Mouse (Mus musculus) heart, postnatal 0 days (tissue): Measurements from ENCODE around the gene Olfr12. TPM values are rescaled to one million over a fixed set of nuclear protein-coding genes. Genes with fewer than 3 reads are reported as not detected.

ENCODE experiments used
- ATAC-seq: fragments of 200-750 bp; cut with Nextera tagmentation; 2 replicates; pipeline ENCODE4 v1.8.0; 2017; ENCODE audit warnings: low read depth, moderate number of reproducible peaks, moderate library complexity; ENCODE audit not compliant: insufficient read depth
- DNase-seq: peaks from one replicate; pipeline ENCODE4 v3.0.0-alpha.2; 2016; ENCODE audit warnings: low spot score
- H3K27ac ChIP-seq: fragments of 300-500 bp; sonication (generic); 2 replicates; pipeline ENCODE4 v1.5.1; 2014; ENCODE audit warnings: low read depth, mild to moderate bottlenecking
- H3K27me3 ChIP-seq: fragments of 300-500 bp; sonication (generic); 2 replicates; pipeline ENCODE4 v1.6.1; 2014; ENCODE audit warnings: low read length, mixed read lengths; ENCODE audit not compliant: control insufficient read depth, insufficient read depth
- H3K36me3 ChIP-seq: fragments of 300-500 bp; sonication (generic); replicated peaks from 2 replicates; pipeline ENCODE4 v1.6.1; 2014; ENCODE audit warnings: low read length, mixed read lengths; ENCODE audit not compliant: control insufficient read depth, insufficient read depth
- H3K4me1 ChIP-seq: fragments of 300-500 bp; sonication (generic); 2 replicates; pipeline ENCODE4 v1.6.1; 2014; ENCODE audit warnings: antibody characterized with exemption; ENCODE audit not compliant: control insufficient read depth, insufficient read depth
- H3K4me2 ChIP-seq: fragments of 300-500 bp; sonication (generic); 2 replicates; pipeline ENCODE4 v1.6.1; 2014; ENCODE audit warnings: low read depth, mild to moderate bottlenecking, low read length, moderate library complexity
- H3K4me3 ChIP-seq: fragments of 300-500 bp; sonication (generic); 2 replicates; pipeline ENCODE4 v1.5.1; 2014; ENCODE audit warnings: low read depth, low read length
- H3K9ac ChIP-seq: fragments of 300-500 bp; sonication (generic); replicated peaks from 2 replicates; pipeline ENCODE4 v1.6.1; 2014; ENCODE audit warnings: low read depth, low read length, mixed read lengths
- H3K9me3 ChIP-seq: fragments of 300-500 bp; sonication (generic); replicated peaks from 2 replicates; pipeline ENCODE4 v1.6.1; 2016; ENCODE audit warnings: low read length; ENCODE audit not compliant: control insufficient read depth
- CTCF ChIP-seq: IDR thresholded peaks from 2 replicates; pipeline ENCODE4 v1.5.1; 2016; ENCODE audit warnings: antibody characterized with exemption, control low read depth, low read depth
- EP300 ChIP-seq: IDR thresholded peaks from 2 replicates; pipeline ENCODE4 v1.6.1; 2016; ENCODE audit warnings: antibody characterized with exemption, low read depth
- WGBS: fragments of 180-500 bp; shearing (Covaris S2); extraction: QIAGEN DNeasy Blood & Tissue Kit; methylation state at CpG from one replicate; pipeline ENCODE4 v1.1.7; 2014; 5-methylcytosine and 5-hydroxymethylcytosine counted together
- polyA plus RNA-seq: library from polyadenylated mRNA; unstranded; fragments of >200 nt; fragmentation: Nextera tagmentation; extraction: Ambion mirVana; gene quantifications from 2 replicates; pipeline ENCODE4 v1.2.1, GENCODE M21; 2015
- total RNA-seq: library from RNA; depleted of rRNA; stranded (reverse); fragments of >200 nt; gene quantifications from 2 replicates; pipeline ENCODE4 v1.2.3, GENCODE M21; 2014; ENCODE audit warnings: low replicate concordance; rRNA removed

Gene Olfr12
- total and polyA plus RNA-seq, 2 experiments from 2014 or later = not detected

GRCm38 (mm10) chr1:92654676-92655075 is 37.1 kb downstream of the Olfr12 start:
- TF ChIP-seq CTCF (no peak), EP300 (no peak)
- Histone ChIP-seq H3K9me3 (no peaks in the 10 kb centered on the region), H3K9ac (no peak overlapping the region), H3K4me3 (no peak overlapping the region), H3K36me3 (no peaks in the 10 kb centered on the region), H3K4me2 (no peak overlapping the region), H3K4me1 (no peaks in the 10 kb centered on the region), H3K27ac (no peak overlapping the region), H3K27me3 (no peaks in the 10 kb centered on the region)
- no peak for DNase-seq
- 42% methylated on average over 2 of the region's 2 CpGs for WGBS
- ATAC-seq = no peak

- Histone ChIP-seq H3K36me3 (no peaks in the 10 kb centered on the region), H3K4me2 (no peak overlapping the region), H3K27ac (no peak overlapping the region), H3K9me3 (no peaks in the 10 kb centered on the region), H3K4me3 (no peak overlapping the region), H3K9ac (no peak overlapping the region), H3K4me1 (no peaks in the 10 kb centered on the region), H3K27me3 (no peaks in the 10 kb centered on the region)
- no peak for ATAC-seq
- DNase-seq = no peak
- no peak for TF ChIP-seq EP300
- TF ChIP-seq CTCF = no peak
- WGBS = 68% methylated on average over 11 of the region's 11 CpGs
Observed at GRCm38 (mm10) chr1:92657025-92657820, 39.6 kb downstream of the Olfr12 start.

- no peak for ATAC-seq
- H3K4me2 ChIP-seq = no peak overlapping the region
- no peaks in the 10 kb centered on the region for H3K4me1 ChIP-seq
- no peak overlapping the region for H3K9ac ChIP-seq
- H3K36me3 ChIP-seq = no peaks in the 10 kb centered on the region
- no peaks in the 10 kb centered on the region for H3K9me3 ChIP-seq
- 39% methylated on average over 5 of the region's 5 CpGs for WGBS
- no peak overlapping the region for H3K4me3 ChIP-seq
- H3K27me3 ChIP-seq = 0 out of 2 replicates have a peak, but pooled peaks cover 4% of the 10 kb centered on the region
- DNase-seq = no peak
- H3K27ac ChIP-seq = no peak overlapping the region
- no peak for TF ChIP-seq EP300
- no peak for TF ChIP-seq CTCF
Observed at GRCm38 (mm10) chr1:92659392-92659791, 41.8 kb downstream of the Olfr12 start.

- 49% methylated on average over 6 of the region's 6 CpGs for WGBS
- Histone ChIP-seq H3K4me2 (no peak overlapping the region), H3K4me1 (no peaks in the 10 kb centered on the region), H3K27ac (no peak overlapping the region), H3K36me3 (no peaks in the 10 kb centered on the region), H3K9me3 (no peaks in the 10 kb centered on the region), H3K27me3 (0 out of 2 replicates have a peak, but pooled peaks cover 4% of the 10 kb centered on the region), H3K9ac (no peak overlapping the region), H3K4me3 (no peak overlapping the region)
- ATAC-seq = no peak
- no peak for TF ChIP-seq CTCF
- TF ChIP-seq EP300 = no peak
- no peak for DNase-seq
Observed at GRCm38 (mm10) chr1:92667106-92667505, 49.5 kb downstream of the Olfr12 start.

GRCm38 (mm10) chr1:92669430-92669829 is 51.8 kb downstream of the Olfr12 start:
- no peak for ATAC-seq
- no peak overlapping the region for H3K9ac ChIP-seq
- WGBS = 80% methylated on average over 3 of the region's 3 CpGs

GRCm38 (mm10) chr1:92671326-92671725 is 53.7 kb downstream of the Olfr12 start:
- no peak overlapping the region for H3K9ac ChIP-seq
- H3K36me3 ChIP-seq = no peaks in the 10 kb centered on the region
- no peak overlapping the region for H3K4me3 ChIP-seq
- H3K4me1 ChIP-seq = peaks cover 4% of the 10 kb centered on the region; the same call in 1 of the 2 replicates
- no peak overlapping the region for H3K4me2 ChIP-seq
- H3K9me3 ChIP-seq = no peaks in the 10 kb centered on the region
- no peak for DNase-seq
- ATAC-seq = no peak
- WGBS = 71% methylated on average over 4 of the region's 4 CpGs
- TF ChIP-seq EP300 = no peak
- TF ChIP-seq CTCF = no peak
- no peaks in the 10 kb centered on the region for H3K27me3 ChIP-seq
- H3K27ac ChIP-seq = no peak overlapping the region

More at GRCm38 (mm10) chr1:92669430-92669829, 51.8 kb downstream of the Olfr12 start:
- TF ChIP-seq EP300 (no peak), CTCF (no peak)
- Histone ChIP-seq H3K27me3 (no peaks in the 10 kb centered on the region), H3K4me2 (no peak overlapping the region), H3K27ac (no peak overlapping the region), H3K4me3 (no peak overlapping the region), H3K9me3 (no peaks in the 10 kb centered on the region), H3K4me1 (no peaks in the 10 kb centered on the region), H3K36me3 (no peaks in the 10 kb centered on the region)
- DNase-seq = no peak

Other genes starting within 250 kb of the Olfr12 start
- gene Ndufa10, start 143.9 kb upstream of the Olfr12 start, total RNA-seq = 575 and 686 TPM in 2 replicates
- gene Ndufa10, start 143.9 kb upstream of the Olfr12 start, polyA plus RNA-seq = 1,020 and 1,029 TPM in 2 replicates
- not detected in 2 replicates for gene Olfr1416, start 132.7 kb upstream of the Olfr12 start, total RNA-seq
- gene Olfr1416, start 132.7 kb upstream of the Olfr12 start, polyA plus RNA-seq = not detected in 2 replicates
- gene Olfr1415, start 121.7 kb upstream of the Olfr12 start, total RNA-seq = not detected in 2 replicates
- gene Olfr1415, start 121.7 kb upstream of the Olfr12 start, polyA plus RNA-seq = not detected in 2 replicates
- gene Olfr1414, start 99.1 kb upstream of the Olfr12 start, total RNA-seq = not detected in 2 replicates
- gene Olfr1414, start 99.1 kb upstream of the Olfr12 start, polyA plus RNA-seq = not detected in 2 replicates
- gene Olfr1413, start 46.5 kb upstream of the Olfr12 start, total RNA-seq = not detected in 2 replicates
- not detected in 2 replicates for gene Olfr1413, start 46.5 kb upstream of the Olfr12 start, polyA plus RNA-seq
- not detected in 2 replicates for gene Olfr1412, start 32.0 kb upstream of the Olfr12 start, total RNA-seq
- not detected in 2 replicates for gene Olfr1412, start 32.0 kb upstream of the Olfr12 start, polyA plus RNA-seq
- gene Olfr1411, start 23.4 kb upstream of the Olfr12 start, total RNA-seq = not detected in 2 replicates
- not detected in 2 replicates for gene Olfr1411, start 23.4 kb upstream of the Olfr12 start, polyA plus RNA-seq
- not detected in 2 replicates for gene Olfr1410, start 12.0 kb upstream of the Olfr12 start, total RNA-seq
- not detected in 2 replicates for gene Olfr1410, start 12.0 kb upstream of the Olfr12 start, polyA plus RNA-seq
- 187 and 203 TPM in 2 replicates for gene Cops9, start 24.2 kb downstream of the Olfr12 start, total RNA-seq
- 507 and 524 TPM in 2 replicates for gene Cops9, start 24.2 kb downstream of the Olfr12 start, polyA plus RNA-seq
- gene Otos, start 31.1 kb downstream of the Olfr12 start, total RNA-seq = 0.08 TPM in 1 of 2 replicates, not detected in the other
- gene Otos, start 31.1 kb downstream of the Olfr12 start, polyA plus RNA-seq = not detected in 2 replicates
- gene Gpc1, start 213.9 kb downstream of the Olfr12 start, total RNA-seq = 201 and 227 TPM in 2 replicates
- gene Gpc1, start 213.9 kb downstream of the Olfr12 start, polyA plus RNA-seq = 52.1 and 53.9 TPM in 2 replicates